Comparison of ENCODE assay signal across 8 mouse cellular contexts in genomic region chr3:95142617-95143011, GRCm38 (mm10). TPM values are rescaled to one million over a fixed set of nuclear protein-coding genes. Genes with fewer than 3 reads are reported as not detected.
DNase-seq lines count a peak whose midpoint lies in the region; ATAC-seq and TF ChIP-seq lines count a peak whose summit lies in the region.

No protein-coding gene starts in this region.

- no peaks in the 10 kb centered on the region for H3K79me2 ChIP-seq in C2C12 (ENCODE audit: control insufficient read depth, insufficient read depth)

- no peak overlapping the region for H3K9ac ChIP-seq in heart, embryonic 16.5 days (ENCODE audit: low read length)
- no peak overlapping the region for H3K9ac ChIP-seq in liver, embryonic 15.5 days
- H3K9ac ChIP-seq in neural tube, embryonic 11.5 days (ENCODE audit: low read length), result no peak overlapping the region
- no peak overlapping the region for H3K9ac ChIP-seq in stomach, embryonic 15.5 days

- ATAC-seq in erythroblast, adult 5-6 weeks (replicated peaks; ENCODE audit: low FRiP score, poor library complexity, severe bottlenecking), result peak; percentile 88
- peak; percentile 64 for ATAC-seq in heart, embryonic 16.5 days (replicated peaks; ENCODE audit: extremely low read depth, insufficient read depth, low FRiP score)
- peak; percentile 72 for ATAC-seq in liver, embryonic 15.5 days (ENCODE audit: insufficient read depth)
- no peak for ATAC-seq in neural tube, embryonic 11.5 days (ENCODE audit: insufficient read depth, low FRiP score, low TSS enrichment)
- peak; percentile 71; the same call in 1 of the 2 replicates for ATAC-seq in stomach, embryonic 15.5 days (ENCODE audit: insufficient read depth, low FRiP score, low read depth)

- TF ChIP-seq POLR2A in bone marrow, adult 2 months (IDR thresholded peaks at IDR 0.05; ENCODE audit: borderline replicate concordance, control insufficient read depth, low read depth, low read length), result 0 out of 2 replicates have a peak, but pooled peaks have one; percentile 27

- no peak overlapping the region for H3K4me2 ChIP-seq in heart, embryonic 16.5 days (ENCODE audit: low read depth, low read length)
- peak overlapping the region; percentile 45 for H3K4me2 ChIP-seq in liver, embryonic 15.5 days
- no peak overlapping the region for H3K4me2 ChIP-seq in neural tube, embryonic 11.5 days (ENCODE audit: low read depth)
- H3K4me2 ChIP-seq in stomach, embryonic 15.5 days, result no peak overlapping the region

- no peak overlapping the region for H3K4me3 ChIP-seq in C2C12 (ENCODE audit: insufficient read depth, poor library complexity, severe bottlenecking)
- peak overlapping the region; percentile 9 for H3K4me3 ChIP-seq in bone marrow, adult 2 months (replicated peaks; ENCODE audit: control insufficient read depth, low read depth, low read length)
- no peak overlapping the region for H3K4me3 ChIP-seq in heart, embryonic 16.5 days (ENCODE audit: low read length)
- H3K4me3 ChIP-seq in liver, embryonic 15.5 days (replicated peaks), result peak overlapping the region; percentile 38; the same call in 1 of the 2 replicates
- H3K4me3 ChIP-seq in neural tube, embryonic 11.5 days (ENCODE audit: low read depth, low read length), result no peak overlapping the region
- H3K4me3 ChIP-seq in stomach, embryonic 15.5 days (replicated peaks), result no peak overlapping the region

- WGBS in bone marrow, adult 2 months, result 10% methylated on average over 5 of the region's 5 CpGs
- 6% methylated on average over 5 of the region's 5 CpGs for WGBS in heart, embryonic 16.5 days
- WGBS in liver, embryonic 15.5 days (ENCODE audit: insufficient replicate concordance), result 4% methylated on average over 5 of the region's 5 CpGs
- 9% methylated on average over 5 of the region's 5 CpGs for WGBS in neural tube, embryonic 11.5 days
- 10% methylated on average over 5 of the region's 5 CpGs for WGBS in stomach, embryonic 15.5 days

- TF ChIP-seq CTCF in C2C12 (IDR thresholded peaks at IDR 0.05; ENCODE audit: control insufficient read depth, insufficient read depth, insufficient read length), result peak; percentile 73
- peak; percentile 98 for TF ChIP-seq CTCF in bone marrow, adult 2 months (IDR thresholded peaks at IDR 0.05; ENCODE audit: control insufficient read depth, insufficient read depth, low read length)

- no peaks in the 10 kb centered on the region for H3K36me3 ChIP-seq in C2C12 (ENCODE audit: control insufficient read depth, insufficient read depth)
- peaks cover 4% of the 10 kb centered on the region; the same call in 1 of the 2 replicates for H3K36me3 ChIP-seq in heart, embryonic 16.5 days (ENCODE audit: control insufficient read depth, insufficient read depth)
- peaks cover 26% of the 10 kb centered on the region for H3K36me3 ChIP-seq in liver, embryonic 15.5 days (replicated peaks)
- peaks cover 4% of the 10 kb centered on the region for H3K36me3 ChIP-seq in neural tube, embryonic 11.5 days (ENCODE audit: control insufficient read depth, insufficient read depth, low read length)
- peaks cover 9% of the 10 kb centered on the region for H3K36me3 ChIP-seq in stomach, embryonic 15.5 days

- no peak overlapping the region; the same call in 1 of the 2 replicates for H3K27ac ChIP-seq in bone marrow, adult 2 months (ENCODE audit: control insufficient read depth, insufficient read depth, low read depth, low read length, poor library complexity)
- H3K27ac ChIP-seq in heart, embryonic 16.5 days (ENCODE audit: low read length), result no peak overlapping the region
- H3K27ac ChIP-seq in liver, embryonic 15.5 days (replicated peaks), result peak overlapping the region; percentile 60; the same call in 1 of the 2 replicates
- H3K27ac ChIP-seq in neural tube, embryonic 11.5 days (ENCODE audit: low read depth, low read length), result no peak overlapping the region
- H3K27ac ChIP-seq in stomach, embryonic 15.5 days, result no peak overlapping the region

- no peaks in the 10 kb centered on the region for H3K9me3 ChIP-seq in heart, embryonic 16.5 days (replicated peaks; ENCODE audit: control insufficient read depth, low read length)
- H3K9me3 ChIP-seq in liver, embryonic 15.5 days (replicated peaks), result no peaks in the 10 kb centered on the region
- H3K9me3 ChIP-seq in neural tube, embryonic 11.5 days (ENCODE audit: control insufficient read depth, low read length), result no peaks in the 10 kb centered on the region
- H3K9me3 ChIP-seq in stomach, embryonic 15.5 days, result no peaks in the 10 kb centered on the region

- peak; percentile 91 for DNase-seq in kidney, postnatal 14 days
- peak; percentile 88 for DNase-seq in neural tube, embryonic 11.5 days (ENCODE audit: low spot score)

- H3ac ChIP-seq in C2C12 (ENCODE audit: control insufficient read depth, insufficient read length, low read depth), result no peak overlapping the region

- peaks cover 3% of the 10 kb centered on the region for H3K4me1 ChIP-seq in bone marrow, adult 2 months (ENCODE audit: control insufficient read depth, insufficient read depth, low read length)
- no peaks in the 10 kb centered on the region for H3K4me1 ChIP-seq in heart, embryonic 16.5 days (ENCODE audit: control insufficient read depth, insufficient read depth, low read length)
- H3K4me1 ChIP-seq in liver, embryonic 15.5 days (replicated peaks), result peaks cover 25% of the 10 kb centered on the region
- H3K4me1 ChIP-seq in neural tube, embryonic 11.5 days (ENCODE audit: control insufficient read depth, insufficient read depth, low read length), result no peaks in the 10 kb centered on the region
- H3K4me1 ChIP-seq in stomach, embryonic 15.5 days, result no peaks in the 10 kb centered on the region

- H3K27me3 ChIP-seq in C2C12 (ENCODE audit: control insufficient read depth, insufficient read depth, insufficient read length), result no peaks in the 10 kb centered on the region
- H3K27me3 ChIP-seq in heart, embryonic 16.5 days (ENCODE audit: control insufficient read depth, insufficient read depth, low read length), result no peaks in the 10 kb centered on the region
- 0 out of 2 replicates have a peak, but pooled peaks cover 5% of the 10 kb centered on the region for H3K27me3 ChIP-seq in liver, embryonic 15.5 days
- no peaks in the 10 kb centered on the region for H3K27me3 ChIP-seq in neural tube, embryonic 11.5 days (ENCODE audit: control insufficient read depth, insufficient read depth, low read length)
- H3K27me3 ChIP-seq in stomach, embryonic 15.5 days (replicated peaks), result no peaks in the 10 kb centered on the region

- H3K79me3 ChIP-seq in C2C12 (ENCODE audit: low read depth), result no peaks in the 10 kb centered on the region

RNA-seq across cellular contexts. Expression of gene Tnfaip8l2, which starts 0.5 kb away (rescaled TPM):
- 0.21 TPM for polyA plus RNA-seq in C2C12 (2012; fragmentation: generic; extraction: Trizol)
- 11.7 and 41.8 TPM in 2 replicates for polyA plus RNA-seq in bone marrow, adult 2 months (2011; ENCODE audit: insufficient read depth, insufficient read length, low replicate concordance, missing spikeins)
- 10.2 and 17.1 TPM in 2 replicates for total RNA-seq in erythroblast, adult 5-6 weeks (2015; ENCODE audit: low replicate concordance)
- 6.0 and 12.4 TPM in 2 replicates for total RNA-seq in erythroblast, adult 5-6 weeks (2017; ENCODE audit: low replicate concordance)
- 3.9 and 4.4 TPM in 2 replicates for polyA plus RNA-seq in heart, embryonic 16.5 days (2015; fragmentation: Nextera tagmentation; extraction: Ambion mirVana)
- polyA plus RNA-seq in liver, embryonic 15.5 days (2015; fragmentation: Nextera tagmentation; extraction: Ambion mirVana), result 9.3 and 9.8 TPM in 2 replicates
- 1.4 and 1.5 TPM in 2 replicates for polyA plus RNA-seq in neural tube, embryonic 11.5 days (2014; fragmentation: Nextera tagmentation; extraction: Ambion mirVana)
- 5.1 and 6.7 TPM in 2 replicates for polyA plus RNA-seq in stomach, embryonic 15.5 days (2015; fragmentation: Nextera tagmentation; extraction: Ambion mirVana)

RNA-seq across cellular contexts. Expression of gene Lysmd1, which starts 8.7 kb away (rescaled TPM):
- 3.4 TPM for polyA plus RNA-seq in C2C12 (2012; fragmentation: generic; extraction: Trizol)
- 9.4 and 10.9 TPM in 2 replicates for polyA plus RNA-seq in bone marrow, adult 2 months (2011; ENCODE audit: insufficient read depth, insufficient read length, low replicate concordance, missing spikeins)
- 7.7 and 12.1 TPM in 2 replicates for total RNA-seq in erythroblast, adult 5-6 weeks (2015; ENCODE audit: low replicate concordance)
- 11.7 and 13.7 TPM in 2 replicates for total RNA-seq in erythroblast, adult 5-6 weeks (2017; ENCODE audit: low replicate concordance)
- 9.7 and 11.3 TPM in 2 replicates for polyA plus RNA-seq in heart, embryonic 16.5 days (2015; fragmentation: Nextera tagmentation; extraction: Ambion mirVana)
- polyA plus RNA-seq in liver, embryonic 15.5 days (2015; fragmentation: Nextera tagmentation; extraction: Ambion mirVana), result 7.1 and 8.3 TPM in 2 replicates
- polyA plus RNA-seq in neural tube, embryonic 11.5 days (2014; fragmentation: Nextera tagmentation; extraction: Ambion mirVana), result 15.5 and 17.9 TPM in 2 replicates
- polyA plus RNA-seq in stomach, embryonic 15.5 days (2015; fragmentation: Nextera tagmentation; extraction: Ambion mirVana), result 11.6 and 11.7 TPM in 2 replicates

RNA-seq across cellular contexts. Expression of gene Scnm1, which starts 8.8 kb away (rescaled TPM):
- 22.2 TPM for polyA plus RNA-seq in C2C12 (2012; fragmentation: generic; extraction: Trizol)
- 72.6 and 130 TPM in 2 replicates for polyA plus RNA-seq in bone marrow, adult 2 months (2011; ENCODE audit: insufficient read depth, insufficient read length, low replicate concordance, missing spikeins)
- 36.4 and 39.0 TPM in 2 replicates for total RNA-seq in erythroblast, adult 5-6 weeks (2015; ENCODE audit: low replicate concordance)
- total RNA-seq in erythroblast, adult 5-6 weeks (2017; ENCODE audit: low replicate concordance), result 38.9 and 39.8 TPM in 2 replicates
- polyA plus RNA-seq in heart, embryonic 16.5 days (2015; fragmentation: Nextera tagmentation; extraction: Ambion mirVana), result 54.1 and 59.2 TPM in 2 replicates
- 25.6 and 26.1 TPM in 2 replicates for polyA plus RNA-seq in liver, embryonic 15.5 days (2015; fragmentation: Nextera tagmentation; extraction: Ambion mirVana)
- polyA plus RNA-seq in neural tube, embryonic 11.5 days (2014; fragmentation: Nextera tagmentation; extraction: Ambion mirVana), result 85.0 and 89.6 TPM in 2 replicates
- 59.1 and 62.7 TPM in 2 replicates for polyA plus RNA-seq in stomach, embryonic 15.5 days (2015; fragmentation: Nextera tagmentation; extraction: Ambion mirVana)

RNA-seq across cellular contexts. Expression of gene Sema6c, which starts 17.6 kb away (rescaled TPM):
- polyA plus RNA-seq in C2C12 (2012; fragmentation: generic; extraction: Trizol), result 5.4 TPM
- polyA plus RNA-seq in bone marrow, adult 2 months (2011; ENCODE audit: insufficient read depth, insufficient read length, low replicate concordance, missing spikeins), result 0.49 and 1.2 TPM in 2 replicates
- not detected in 2 replicates for total RNA-seq in erythroblast, adult 5-6 weeks (2015; ENCODE audit: low replicate concordance)
- not detected in 2 replicates for total RNA-seq in erythroblast, adult 5-6 weeks (2017; ENCODE audit: low replicate concordance)
- polyA plus RNA-seq in heart, embryonic 16.5 days (2015; fragmentation: Nextera tagmentation; extraction: Ambion mirVana), result 1.5 and 2.7 TPM in 2 replicates
- 0.37 and 0.68 TPM in 2 replicates for polyA plus RNA-seq in liver, embryonic 15.5 days (2015; fragmentation: Nextera tagmentation; extraction: Ambion mirVana)
- 22.5 and 24.4 TPM in 2 replicates for polyA plus RNA-seq in neural tube, embryonic 11.5 days (2014; fragmentation: Nextera tagmentation; extraction: Ambion mirVana)
- 5.9 and 6.9 TPM in 2 replicates for polyA plus RNA-seq in stomach, embryonic 15.5 days (2015; fragmentation: Nextera tagmentation; extraction: Ambion mirVana)

RNA-seq across cellular contexts. Expression of gene Tmod4, which starts 18.3 kb away (rescaled TPM):
- 0.23 TPM for polyA plus RNA-seq in C2C12 (2012; fragmentation: generic; extraction: Trizol)
- polyA plus RNA-seq in bone marrow, adult 2 months (2011; ENCODE audit: insufficient read depth, insufficient read length, low replicate concordance, missing spikeins), result 4.5 and 6.1 TPM in 2 replicates
- total RNA-seq in erythroblast, adult 5-6 weeks (2015; ENCODE audit: low replicate concordance), result not detected in 2 replicates
- total RNA-seq in erythroblast, adult 5-6 weeks (2017; ENCODE audit: low replicate concordance), result 0.17 and 3.3 TPM in 2 replicates
- 1.9 TPM in 2 replicates for polyA plus RNA-seq in heart, embryonic 16.5 days (2015; fragmentation: Nextera tagmentation; extraction: Ambion mirVana)
- polyA plus RNA-seq in liver, embryonic 15.5 days (2015; fragmentation: Nextera tagmentation; extraction: Ambion mirVana), result 0.53 and 0.88 TPM in 2 replicates
- polyA plus RNA-seq in neural tube, embryonic 11.5 days (2014; fragmentation: Nextera tagmentation; extraction: Ambion mirVana), result 0.57 and 1.0 TPM in 2 replicates
- polyA plus RNA-seq in stomach, embryonic 15.5 days (2015; fragmentation: Nextera tagmentation; extraction: Ambion mirVana), result 1.6 and 1.7 TPM in 2 replicates

Comparison
In these comparisons a context has a peak if more than half of its experiments do, and no peak if none do; other contexts are left out.
1. H3K4me3 ChIP-seq: peak in bone marrow, adult 2 months (single experiment) and liver, embryonic 15.5 days (single experiment); none in C2C12 (single experiment), heart, embryonic 16.5 days (single experiment), neural tube, embryonic 11.5 days (single experiment) and stomach, embryonic 15.5 days (single experiment).